Mouse (Mus musculus): ENCODE data around the gene Car10.

Car10 gene

DNA sequence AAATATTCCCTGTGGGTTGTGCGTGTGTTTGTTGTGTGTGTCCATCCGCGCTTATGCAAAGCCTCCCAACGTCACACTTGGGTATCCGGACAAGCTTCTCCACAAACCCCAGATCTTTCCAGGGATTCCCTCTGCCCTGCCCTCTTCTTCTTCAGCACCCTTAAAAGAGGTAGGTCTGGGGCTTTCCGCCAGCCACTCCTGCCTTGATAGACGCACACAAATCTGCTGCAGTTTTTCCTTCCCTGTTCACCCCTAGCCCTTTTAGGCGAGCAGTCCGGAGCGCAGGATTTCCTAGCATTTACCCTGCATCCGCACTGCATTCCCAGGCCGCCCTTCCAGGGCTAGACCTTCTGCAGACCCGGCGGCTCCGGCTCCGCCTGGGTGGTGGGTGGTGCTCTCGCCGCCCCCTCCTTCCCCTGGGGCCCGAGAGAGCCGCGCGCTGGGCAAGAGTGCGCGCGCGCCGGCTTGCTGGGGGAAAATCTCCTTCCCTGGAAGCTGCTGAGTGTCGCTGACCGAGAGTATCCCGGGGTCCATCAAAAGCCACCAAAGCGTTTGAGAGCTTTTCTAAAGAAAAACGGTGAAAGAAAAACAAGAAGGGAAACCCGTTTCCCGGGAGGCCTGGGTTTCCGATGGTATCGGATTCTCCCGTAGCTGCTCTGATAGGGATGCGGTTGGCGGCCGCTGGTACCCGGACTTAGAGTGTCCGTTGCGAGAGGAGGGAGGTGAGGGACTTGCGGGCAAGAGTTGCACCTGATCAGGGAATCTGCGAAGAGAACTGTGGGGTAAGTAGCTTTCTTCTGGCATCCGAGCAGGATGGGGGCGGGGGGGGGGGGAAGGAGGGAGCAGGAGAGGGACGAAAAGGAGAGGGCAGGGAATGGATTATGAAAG is at the start of gene Car10:
Gene Car10 (plus strand): TSS at position 88 of the 888 bp plus-strand sequence.
- no peak for DNase-seq

DNA sequence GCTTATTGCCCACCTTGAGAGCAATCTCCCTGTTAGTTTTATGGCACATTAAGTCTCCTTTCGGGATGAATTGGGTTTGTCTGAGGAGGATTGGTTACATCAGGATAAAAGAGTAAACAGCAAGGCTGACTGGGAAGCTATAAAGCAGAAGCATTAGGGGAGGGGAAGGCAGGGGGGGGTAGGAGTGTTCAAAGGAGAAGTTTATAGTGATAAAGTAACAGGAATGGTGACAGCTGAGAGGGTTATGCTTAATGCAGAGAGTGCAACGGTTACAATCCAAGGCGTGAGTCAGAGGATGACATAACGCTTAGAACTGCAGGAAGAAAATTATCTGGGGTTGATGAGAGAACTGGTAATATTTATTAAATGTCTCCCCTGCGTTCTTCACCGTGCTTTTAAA is 32.8 kb upstream of the Car10 start:
- DNase-seq, result no peak

DNA sequence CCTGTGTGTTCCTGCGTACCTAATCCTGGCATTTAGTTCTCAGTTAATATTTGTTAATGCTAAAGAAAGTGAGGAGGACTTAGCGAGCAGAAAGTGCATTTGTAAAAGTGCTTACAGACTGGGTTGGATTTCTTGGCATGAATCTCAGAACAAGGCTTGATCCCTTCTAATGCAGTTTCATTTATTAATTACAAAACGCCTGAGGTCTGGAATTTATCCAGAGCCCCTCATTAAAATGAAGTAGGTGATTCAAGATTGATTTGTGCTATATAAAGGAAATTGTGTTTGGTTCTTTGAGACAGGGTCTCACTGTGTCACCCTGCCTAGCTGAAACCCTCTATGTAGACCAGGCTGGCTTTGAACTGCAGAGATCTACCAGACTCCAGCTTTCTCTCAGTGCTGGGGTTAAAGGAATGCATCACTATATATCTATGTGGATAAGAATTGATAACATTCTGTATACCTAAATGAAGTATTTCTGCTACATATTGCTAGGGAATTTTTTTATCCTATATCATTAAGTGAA is 32.1 kb upstream of the Car10 start:
- DNase-seq, result no peak

DNA sequence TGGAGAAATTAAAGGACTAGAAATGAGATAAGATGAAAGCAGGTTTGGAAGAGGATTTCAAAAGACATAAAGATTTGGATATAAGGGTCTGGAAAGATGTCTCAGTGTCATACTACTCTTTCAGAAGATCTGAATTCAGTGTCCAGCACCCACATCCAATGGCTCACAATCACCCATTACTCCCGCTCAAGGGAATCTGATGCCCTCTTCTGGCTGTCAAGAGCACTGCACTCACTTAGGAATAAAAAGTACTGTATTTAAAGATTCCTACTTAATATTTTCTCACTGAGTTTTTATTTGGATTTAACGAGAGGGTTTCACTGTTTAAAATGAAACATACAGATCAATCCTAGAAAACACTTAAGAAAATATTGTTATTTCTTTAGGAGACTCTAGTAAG is 2.2 kb upstream of the Car10 start:
- DNase-seq, result no peak

DNA sequence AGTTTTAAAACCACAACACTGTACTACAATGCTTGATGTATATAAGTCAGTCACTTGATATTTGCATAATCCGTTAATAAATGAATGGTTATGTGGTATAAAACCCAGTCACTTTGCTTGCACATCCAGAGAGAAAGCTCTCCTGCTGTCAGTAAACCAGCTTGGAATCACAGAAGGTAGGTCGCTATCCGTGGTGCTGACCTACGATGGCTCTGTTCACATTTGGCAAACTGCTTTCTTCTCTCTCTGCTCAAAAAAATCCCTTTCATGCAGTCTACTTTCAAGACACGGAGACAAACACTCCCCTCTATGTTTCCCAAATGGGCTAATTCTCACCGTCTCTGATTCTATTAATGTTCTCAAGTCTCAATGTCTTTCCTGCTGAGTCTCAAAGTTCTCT is 827 bp upstream of the Car10 start:
- DNase-seq, result no peak

DNA sequence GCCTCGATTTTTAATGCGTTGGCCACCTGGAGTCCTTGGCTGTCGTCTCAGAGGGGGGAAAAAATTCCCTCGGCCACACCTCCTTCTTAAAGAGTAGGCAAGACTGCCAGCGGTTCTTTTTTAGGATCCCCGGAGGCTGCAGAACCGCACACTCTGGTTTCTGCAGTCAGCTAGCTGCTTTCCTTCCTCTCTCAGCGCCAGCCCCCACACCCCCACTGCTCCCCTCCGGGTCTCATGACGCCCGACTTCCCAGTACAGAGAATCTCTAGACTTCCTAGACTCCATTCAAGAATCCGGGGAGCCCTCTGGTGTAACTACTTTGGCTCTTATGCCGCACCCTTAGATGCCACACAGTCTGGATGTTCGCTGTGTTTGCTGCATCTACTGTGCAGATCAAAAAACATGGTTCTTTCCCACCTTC is 387 bp upstream of the Car10 start:
- DNase-seq, result no peak

DNA sequence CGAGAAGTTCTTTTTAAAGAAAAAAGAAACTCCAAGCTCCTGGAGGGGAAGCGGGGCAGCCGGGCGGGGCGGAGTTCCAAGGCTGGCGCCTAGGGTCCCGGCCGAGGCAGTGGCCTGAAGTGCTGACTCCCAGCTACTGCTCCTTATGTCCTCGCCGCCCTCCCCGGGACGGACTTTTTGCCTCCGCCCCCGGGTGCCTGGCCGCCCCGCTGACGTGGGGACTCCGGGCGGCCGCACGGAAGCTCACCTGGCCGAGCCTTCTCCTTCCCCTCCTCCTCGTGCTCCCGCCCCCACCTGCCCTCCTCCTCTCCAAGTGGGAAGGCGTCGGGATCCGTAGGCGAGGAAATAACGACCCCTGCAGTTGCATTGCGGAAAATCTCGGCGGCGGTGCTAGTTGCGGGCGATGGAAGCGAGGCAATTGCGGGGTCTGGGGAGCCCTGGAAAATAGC is 1.1 kb downstream of the Car10 start:
- no peak for DNase-seq

DNA sequence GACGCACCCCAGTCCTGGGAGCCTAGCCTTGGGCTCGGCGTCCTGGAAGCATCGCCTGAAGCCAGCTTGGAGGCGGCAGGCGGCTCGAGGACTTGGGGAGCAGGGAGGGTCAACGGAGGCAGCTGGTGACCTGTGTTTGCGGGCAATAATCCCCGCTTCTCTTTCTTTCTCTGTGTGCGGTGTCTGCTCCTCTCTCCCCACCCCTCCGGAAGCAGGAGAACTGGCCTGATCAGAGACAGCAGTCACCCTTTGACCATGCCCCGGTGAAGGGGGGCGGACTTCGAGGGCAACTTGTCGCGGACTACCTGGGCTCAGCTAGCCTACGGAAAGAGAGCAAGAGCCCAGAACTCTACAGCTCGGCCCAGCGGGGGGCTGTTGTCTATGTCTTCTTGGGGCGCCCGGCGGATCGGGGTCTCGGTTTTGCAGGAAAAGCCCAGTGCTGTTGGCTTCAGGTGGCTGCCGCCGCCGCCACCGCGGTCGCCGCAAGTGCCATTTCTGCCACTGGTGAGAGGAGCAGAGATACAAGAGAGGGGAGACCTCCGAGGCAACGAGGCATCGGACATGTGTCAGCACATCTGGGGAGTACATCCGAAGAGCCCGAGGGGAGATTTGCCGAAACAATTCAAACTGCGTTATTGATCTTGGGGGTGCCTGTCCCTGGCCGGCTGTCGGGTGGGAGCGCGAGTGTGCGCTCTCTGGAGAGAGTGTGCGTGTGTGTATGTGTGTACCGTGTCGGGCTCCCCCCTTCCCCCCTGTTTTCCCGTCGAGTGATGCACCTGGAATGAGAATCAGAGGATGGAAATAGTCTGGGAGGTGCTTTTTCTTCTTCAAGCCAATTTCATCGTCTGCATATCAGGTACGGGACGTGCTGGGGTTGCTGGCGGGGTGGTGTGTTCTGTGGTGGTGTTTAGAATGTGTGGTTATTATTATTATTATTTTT is 1.9 kb downstream of the Car10 start:
- no peak for DNase-seq

DNA sequence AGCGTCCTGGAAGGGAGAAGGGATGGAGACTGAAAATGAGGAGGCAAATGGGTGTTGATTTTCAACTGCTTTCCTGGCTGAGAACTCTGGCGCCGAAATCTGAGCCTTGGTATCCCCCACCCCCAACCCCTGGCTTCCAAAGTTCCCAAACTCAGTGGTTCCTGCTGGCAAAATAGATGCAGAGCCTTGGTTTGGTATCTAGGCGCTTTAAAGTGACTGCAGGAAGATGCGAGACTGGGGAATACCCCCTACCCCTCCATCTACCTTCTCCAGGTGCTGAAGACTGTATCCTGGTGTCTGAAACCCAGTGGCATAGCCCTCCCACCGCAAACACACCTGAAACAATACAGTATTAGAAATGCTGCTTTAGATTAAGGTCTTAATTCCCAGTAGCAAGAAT is 2.8 kb downstream of the Car10 start:
- DNase-seq, result no peak

DNA sequence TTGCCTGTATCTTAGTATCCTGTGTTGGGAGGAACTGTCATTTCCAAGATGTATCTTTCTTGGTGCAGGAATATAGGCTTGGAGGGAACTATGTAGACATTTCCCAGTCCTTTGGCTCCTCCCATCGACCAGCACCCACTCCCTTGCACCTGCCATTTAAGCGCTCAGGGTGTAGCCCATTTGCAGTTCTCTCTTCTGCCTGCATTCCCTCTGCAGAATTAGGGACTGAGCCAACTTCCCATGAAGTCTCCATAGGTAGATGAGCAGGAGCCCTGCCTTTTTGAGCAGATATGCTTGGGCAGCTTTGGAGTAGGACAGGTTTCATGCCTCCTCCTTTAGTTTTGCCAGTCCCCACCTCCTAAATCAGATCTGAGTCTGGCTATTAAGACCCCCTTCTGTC is 3.3 kb downstream of the Car10 start:
- no peak for DNase-seq

DNA sequence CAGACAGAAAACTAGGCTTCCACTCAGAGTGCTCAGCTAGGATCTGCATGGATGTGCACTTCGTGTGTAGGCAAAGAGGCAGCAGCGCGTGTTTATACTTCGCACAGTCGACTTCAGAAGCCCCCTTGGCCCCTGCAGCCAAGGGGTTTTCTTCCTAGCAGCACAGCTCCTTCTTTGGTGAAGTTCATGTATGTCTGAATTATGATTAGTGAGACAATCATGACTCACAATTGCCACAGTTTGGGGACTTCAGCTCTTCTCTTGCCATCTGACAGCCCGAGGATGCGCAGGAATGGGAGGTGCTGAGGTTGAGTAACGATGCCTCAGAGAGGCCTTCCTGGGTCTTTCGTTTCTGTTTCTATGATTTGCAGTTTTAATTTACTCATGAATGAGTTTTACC is 4.5 kb downstream of the Car10 start:
- DNase-seq, result no peak

DNA sequence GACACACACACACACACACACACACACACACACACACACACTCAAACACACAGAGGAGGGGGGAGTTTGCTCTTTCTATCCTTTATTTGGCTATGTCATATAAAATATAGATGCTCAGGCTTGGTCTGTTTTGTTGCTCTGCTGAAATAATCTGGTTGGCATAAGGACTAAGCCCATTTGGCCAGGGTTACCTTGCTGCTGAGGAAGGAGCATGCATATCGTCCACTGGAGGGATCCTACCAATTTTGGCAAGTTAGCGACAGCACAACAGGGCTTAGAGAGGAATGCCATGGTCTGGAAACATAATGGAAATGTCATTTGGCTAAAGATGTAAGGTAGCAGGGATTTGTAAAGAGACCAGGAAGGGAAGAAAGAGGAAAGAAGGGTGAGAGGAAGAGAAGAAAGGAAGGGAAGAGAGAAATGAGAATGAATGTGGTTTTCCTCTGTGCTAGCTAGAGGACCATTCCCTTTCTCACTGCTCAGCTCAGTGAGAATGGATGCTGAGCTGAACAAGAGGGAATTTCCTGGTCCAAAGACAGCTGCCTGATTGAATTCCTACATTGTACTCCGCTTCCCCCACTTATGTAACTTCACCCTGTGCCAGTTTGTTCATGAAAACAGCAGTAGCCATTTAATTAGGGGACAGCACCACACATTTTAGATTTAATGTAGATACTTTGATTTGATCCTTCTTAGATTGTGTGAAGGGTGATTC is 5.4 kb downstream of the Car10 start:
- no peak for DNase-seq

DNA sequence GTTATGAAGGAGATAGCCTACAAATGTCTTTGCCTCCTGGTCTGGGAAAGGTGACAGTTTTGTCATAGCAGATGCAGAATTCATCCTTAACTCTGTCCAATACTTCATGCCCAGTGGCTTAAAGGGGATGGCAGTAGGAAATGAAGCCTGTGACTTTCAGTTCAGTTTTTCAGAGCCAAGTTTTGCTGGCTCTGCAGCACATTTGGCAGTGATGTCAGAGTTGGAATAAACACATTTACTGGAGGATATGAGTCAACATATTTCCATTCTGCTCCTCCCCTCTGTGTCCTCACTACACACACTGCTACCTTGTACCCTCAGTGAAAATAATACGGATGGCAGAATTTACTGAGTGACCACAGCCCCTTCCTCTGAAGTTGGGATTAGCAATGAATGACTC is 11.6 kb downstream of the Car10 start:
- DNase-seq, result no peak

DNA sequence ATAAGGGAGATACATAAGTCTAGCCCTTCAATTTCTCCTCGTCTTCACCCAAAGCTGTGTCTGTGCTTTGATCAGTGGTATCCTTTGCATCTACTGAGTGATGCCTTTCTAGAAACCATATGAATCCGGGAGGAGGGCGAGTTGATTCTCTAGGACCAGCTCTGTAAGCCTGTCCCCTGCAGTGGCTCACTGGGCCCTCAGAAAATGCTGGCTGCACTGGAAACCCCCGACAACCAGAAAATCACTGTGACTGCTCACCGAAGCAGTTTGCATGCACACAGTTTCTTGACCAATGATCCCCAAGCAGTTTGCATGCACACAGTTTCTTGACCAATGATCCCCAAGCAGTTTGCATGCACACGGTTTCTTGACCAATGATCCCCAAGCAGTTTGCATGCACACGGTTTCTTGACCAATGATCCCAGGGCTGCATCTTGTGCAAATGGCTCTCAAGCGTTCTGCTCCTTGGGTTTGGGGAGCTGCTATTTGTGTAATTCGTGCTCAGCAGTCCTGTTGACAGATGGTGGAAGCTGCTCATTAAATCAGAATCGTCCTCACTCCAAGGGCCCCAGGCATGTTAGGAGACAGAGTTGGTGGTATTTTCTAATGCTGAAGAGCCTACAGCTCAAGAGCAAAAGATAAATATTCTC is 23.1 kb downstream of the Car10 start:
- DNase-seq, result no peak

DNA sequence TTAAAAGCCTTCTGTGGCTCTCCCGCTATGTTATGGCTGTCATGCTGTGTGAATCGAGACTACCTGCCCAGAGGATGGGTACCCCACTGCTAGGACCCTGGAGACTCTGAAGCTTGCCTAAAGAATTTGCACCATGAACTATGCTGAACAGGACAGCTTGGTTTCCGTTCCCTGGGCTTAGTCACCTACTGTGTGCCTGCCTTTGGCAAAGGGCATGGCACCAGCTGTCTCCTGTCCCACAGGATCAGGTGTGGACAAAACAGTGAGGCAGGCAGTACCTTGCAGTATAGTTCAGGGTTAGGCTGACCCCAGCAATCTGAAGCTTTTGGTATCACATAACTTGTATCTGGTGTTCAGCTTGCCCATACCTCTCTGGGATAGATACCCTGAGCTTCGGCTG is 25.9 kb downstream of the Car10 start:
- no peak for DNase-seq

DNA sequence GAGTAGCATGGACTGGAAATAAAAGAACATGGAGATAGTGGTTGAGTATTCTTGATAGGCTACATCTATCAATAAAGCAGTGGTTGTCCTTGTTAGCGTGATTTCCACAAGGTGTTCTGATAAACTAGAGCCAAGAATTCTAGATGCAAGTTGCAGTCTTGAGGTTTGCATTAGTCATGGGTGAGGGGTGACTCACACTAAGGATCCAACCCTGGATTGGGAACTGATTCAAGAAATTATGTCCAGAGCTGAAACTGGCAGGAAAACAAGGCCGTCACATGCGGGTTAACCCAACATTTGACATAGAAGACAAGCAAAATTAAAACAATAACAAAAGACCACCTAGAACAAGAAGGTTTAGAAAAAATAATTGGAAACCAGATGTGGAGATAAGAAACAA is 28.6 kb downstream of the Car10 start:
- DNase-seq, result no peak

DNA sequence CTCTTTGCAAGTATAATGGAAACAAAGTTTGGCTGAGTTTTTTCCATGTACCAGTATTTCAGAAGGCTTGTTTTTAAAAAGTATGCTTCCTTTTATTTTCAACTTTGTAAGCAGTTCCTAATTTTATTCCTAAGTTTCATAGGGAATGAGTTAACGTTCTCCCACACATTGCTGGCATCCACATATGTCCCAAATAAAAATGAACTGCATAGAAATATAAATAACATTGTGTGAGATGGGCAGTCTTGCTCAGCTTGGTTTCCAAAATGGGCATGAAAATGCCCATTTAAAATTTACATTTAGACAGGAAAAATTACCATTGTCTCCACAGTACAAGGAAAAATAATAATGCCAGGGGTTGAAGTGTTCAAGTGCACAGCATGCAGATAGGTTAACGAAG is 30.7 kb downstream of the Car10 start:
- no peak for DNase-seq

DNA sequence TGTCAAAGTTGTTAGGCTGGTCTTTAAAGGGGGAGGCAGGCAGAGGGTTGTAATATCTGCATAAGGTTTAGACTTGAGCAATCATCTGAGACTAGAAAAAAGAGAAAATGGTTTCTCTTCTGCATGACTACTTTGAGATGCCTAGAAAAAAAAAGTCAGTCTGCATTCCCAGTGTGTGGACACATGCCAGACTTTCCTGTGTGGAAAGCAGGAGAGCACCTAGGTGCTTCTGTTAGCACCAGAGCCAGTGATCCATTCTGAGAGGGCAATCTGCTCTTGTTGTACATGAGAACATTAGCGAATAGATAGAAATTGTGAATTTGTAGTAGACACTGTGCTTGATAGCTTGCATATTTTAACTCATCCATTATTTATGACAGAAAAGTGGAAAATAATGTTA is 40.0 kb downstream of the Car10 start:
- no peak for DNase-seq

DNA sequence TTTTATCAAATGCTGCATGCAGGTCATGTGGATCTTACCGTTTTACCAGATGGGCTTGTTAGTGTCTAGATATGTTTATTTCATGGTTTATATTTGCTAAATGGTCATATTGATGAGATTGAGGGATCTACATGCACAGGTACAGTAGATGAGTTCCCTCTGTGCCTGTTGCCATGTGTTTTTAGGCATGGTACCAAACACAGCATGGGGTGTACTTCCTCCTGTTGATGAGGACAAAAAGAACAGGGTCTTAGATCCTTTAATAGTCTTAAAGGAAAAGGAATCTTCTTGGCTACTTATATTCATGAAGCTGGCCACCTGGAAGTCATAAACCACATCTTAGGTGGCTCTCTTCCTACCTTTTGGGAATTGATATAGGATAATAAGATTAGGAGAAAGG is 43.9 kb downstream of the Car10 start:
- no peak for DNase-seq

DNA sequence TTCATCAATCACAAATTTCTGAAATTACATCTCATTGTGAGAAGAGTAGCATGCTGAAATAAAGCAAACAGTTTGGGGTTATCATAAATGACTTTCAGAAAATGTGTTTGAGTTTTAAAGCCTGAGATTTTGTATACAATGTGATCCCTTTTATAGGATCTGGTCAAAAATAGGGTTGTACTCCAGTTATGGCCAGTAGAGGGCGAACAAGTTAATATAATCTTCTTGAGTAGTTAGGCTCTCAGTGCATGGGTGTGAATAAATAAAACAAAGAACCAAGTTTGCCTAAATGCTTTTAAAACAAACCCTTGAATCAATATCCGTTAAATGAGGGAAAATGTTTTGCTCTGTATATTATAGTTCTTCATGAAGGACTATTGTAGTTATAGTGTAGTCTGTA is 46.7 kb downstream of the Car10 start:
- no peak for DNase-seq

DNA sequence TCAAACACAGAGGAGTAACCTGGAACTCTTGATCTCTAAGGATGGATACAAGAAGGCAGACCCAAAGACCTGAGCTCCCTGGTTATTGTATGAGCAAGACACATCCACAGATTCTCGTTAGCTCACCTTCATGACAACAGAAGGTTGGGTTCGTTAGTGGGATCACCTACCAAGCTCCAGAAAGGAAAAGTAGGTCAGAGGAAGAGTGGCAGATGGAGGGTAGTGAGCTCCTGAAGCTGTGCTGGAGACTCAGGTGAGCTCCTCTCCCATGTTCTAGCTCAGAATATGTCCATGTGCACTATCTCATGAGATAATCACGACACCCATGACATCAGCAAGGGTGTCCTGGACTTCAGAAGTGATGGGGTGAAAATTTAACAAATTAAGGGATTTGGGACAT is 57.1 kb downstream of the Car10 start:
- no peak for DNase-seq

DNA sequence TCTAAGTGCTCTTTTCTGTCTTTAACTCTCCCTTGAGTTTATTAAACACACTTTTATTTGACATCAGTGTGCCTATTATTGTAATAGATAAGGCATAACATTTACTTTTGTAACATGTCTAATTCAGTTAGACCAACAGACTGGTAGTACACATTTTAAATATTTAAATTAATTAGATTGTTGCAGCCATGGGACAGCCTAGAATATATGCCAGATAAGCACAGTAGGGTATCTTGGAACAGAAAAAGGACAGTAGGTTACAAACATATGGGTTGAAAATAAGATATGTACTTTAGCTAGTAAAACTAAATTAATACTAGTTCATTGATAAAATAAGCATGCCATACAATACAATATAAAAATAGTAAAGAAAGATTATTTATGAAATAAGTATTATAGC is 74.6 kb downstream of the Car10 start:
- DNase-seq, result no peak
